Mouse (Mus musculus): ENCODE data around the gene Alkbh1. TPM values are rescaled to one million over a fixed set of nuclear protein-coding genes. Genes with fewer than 3 reads are reported as not detected.

Gene Alkbh1
- total and polyA plus RNA-seq, 3 experiments = 26.8 to 39.1 (median 37.3) TPM

DNA sequence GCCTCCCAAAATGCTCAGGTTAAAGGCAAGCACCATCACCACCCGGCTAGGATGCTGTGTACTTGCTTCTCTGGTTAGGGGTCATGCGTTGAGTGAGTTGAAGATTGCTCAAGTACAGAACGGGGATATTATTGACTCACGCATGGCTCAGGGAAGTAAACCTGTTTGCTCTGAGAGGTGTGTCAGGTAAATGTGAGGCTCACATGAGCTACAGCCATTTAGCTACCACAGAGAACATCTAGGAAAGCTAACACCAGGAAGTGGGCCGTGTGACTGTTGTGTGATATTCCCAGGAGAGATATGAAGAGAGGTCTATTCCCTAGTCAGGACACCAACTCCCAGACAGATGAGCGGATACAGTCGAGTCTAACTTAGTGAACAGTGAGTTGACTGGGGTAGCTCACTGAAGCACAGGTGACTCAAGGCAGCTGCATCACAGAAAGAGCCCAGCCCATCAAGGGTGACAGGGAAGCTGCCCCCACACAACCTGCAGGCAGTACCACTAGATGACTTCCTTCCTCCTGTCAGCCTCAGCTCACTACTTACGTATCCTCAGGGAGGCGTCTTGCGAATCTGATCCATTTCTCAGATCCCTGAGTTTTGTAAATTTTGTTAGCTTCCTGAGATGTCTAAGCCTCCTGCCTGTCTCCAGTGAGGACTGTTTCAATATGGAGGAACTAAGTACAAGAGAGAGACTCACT, 44.5 kb downstream of the Alkbh1 start:
- TF ChIP-seq ETS1 (conservative IDR thresholded peaks at IDR 0.05; ENCODE audit: low read depth, low read length) = no peak
- TF ChIP-seq CHD1 (IDR thresholded peaks at IDR 0.05; ENCODE audit: low read depth, low read length) = no peak
- no peak for TF ChIP-seq CTCF (conservative IDR thresholded peaks at IDR 0.05 in 1 of 2, IDR thresholded peaks at IDR 0.05 in 1 of 2; ENCODE audit: low read depth in 2 of 2, low read length in 2 of 2)
- TF ChIP-seq JUN (IDR thresholded peaks at IDR 0.05; ENCODE audit: insufficient read depth, low read depth, low read length) = no peak
- Histone ChIP-seq H3K36me3 (replicated peaks in 1 of 2; ENCODE audit: control insufficient read depth in 1 of 2, insufficient read depth in 1 of 2, low read length in 1 of 2) (no peaks in the 10 kb centered on the region), H3K79me2 (replicated peaks; ENCODE audit: control insufficient read depth, extremely low read depth, insufficient read depth, poor library complexity, severe bottlenecking) (no peaks in the 10 kb centered on the region), H3K27ac (ENCODE audit: insufficient read depth, low read depth) (no peak overlapping the region), H3K4me1 (ENCODE audit: control insufficient read depth in 1 of 2, insufficient read depth in 2 of 2) (peaks cover 4 to 7% of the 10 kb centered on the region in 2 experiments), H3K4me3 (replicated peaks in 1 of 3; ENCODE audit: low read depth in 2 of 3, low read length in 2 of 3, poor library complexity in 1 of 3) (no peak overlapping the region), H3K27me3 (replicated peaks) (peaks cover under 1% of the 10 kb centered on the region), H3K4me2 (ENCODE audit: insufficient read depth, low read depth, poor library complexity, severe bottlenecking) (no peak overlapping the region), H3K9me3 (replicated peaks; ENCODE audit: low read length) (no peaks in the 10 kb centered on the region), H3K9ac (ENCODE audit: insufficient read depth, low read depth) (no peak overlapping the region)
- in situ Hi-C loops (cut with MboI; ENCODE audit: low pct_ligation_motif_present, low pct_unique_long_range_greater_than_20kb, low sequenced_read_pairs) (no loop called here), dilution Hi-C loops (cut with MboI; ENCODE audit: extremely low pct_ligation_motif_present, extremely low pct_unique_long_range_greater_than_20kb, low sequenced_read_pairs) (no loop called here)
- DNase-seq (ENCODE audit: extremely low read depth) = no peak

DNA sequence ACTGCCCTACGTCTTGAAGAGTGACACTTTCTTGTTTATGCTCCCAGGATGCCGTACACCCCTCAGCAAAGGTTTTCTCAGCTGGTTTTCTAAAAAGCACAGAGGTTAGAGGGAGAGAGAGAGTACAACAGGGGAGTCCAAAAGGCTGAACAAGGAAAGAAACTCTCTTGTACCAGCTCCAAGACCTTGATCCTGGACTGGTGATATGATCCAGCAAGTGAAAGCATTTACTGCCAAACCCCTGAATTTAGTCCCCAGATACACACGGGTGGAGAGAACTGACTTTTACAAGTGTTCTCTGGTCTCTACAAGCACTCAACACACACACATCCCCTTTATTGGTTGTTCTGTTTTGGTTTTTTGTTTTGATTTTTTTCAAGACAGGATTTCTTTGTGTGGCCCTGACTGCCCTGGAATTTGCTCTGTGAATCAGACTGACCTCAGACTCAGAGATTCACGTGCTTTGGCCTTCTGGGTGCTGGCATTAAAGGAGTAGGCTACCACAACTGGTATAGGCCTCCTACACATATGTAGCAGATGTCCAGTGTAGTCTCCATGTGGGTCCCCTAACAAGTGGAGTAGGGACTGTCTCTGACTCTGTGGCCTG, 45.9 kb downstream of the Alkbh1 start:
- dilution Hi-C loops (cut with MboI; ENCODE audit: extremely low pct_ligation_motif_present, extremely low pct_unique_long_range_greater_than_20kb, low sequenced_read_pairs) = no loop called here

More for the DNA sequence above, 45.9 kb downstream of the Alkbh1 start:
- Histone ChIP-seq H3K79me2 (replicated peaks; ENCODE audit: control insufficient read depth, extremely low read depth, insufficient read depth, poor library complexity, severe bottlenecking) (no peaks in the 10 kb centered on the region), H3K27me3 (replicated peaks) (peaks cover 5% of the 10 kb centered on the region), H3K9me3 (replicated peaks; ENCODE audit: low read length) (no peaks in the 10 kb centered on the region), H3K4me3 (replicated peaks in 1 of 3; ENCODE audit: low read depth in 2 of 3, low read length in 2 of 3, poor library complexity in 1 of 3) (no peak overlapping the region), H3K36me3 (replicated peaks in 1 of 2; ENCODE audit: control insufficient read depth in 1 of 2, insufficient read depth in 1 of 2, low read length in 1 of 2) (no peaks in the 10 kb centered on the region), H3K4me1 (ENCODE audit: control insufficient read depth in 1 of 2, insufficient read depth in 2 of 2) (peaks cover 4 to 7% of the 10 kb centered on the region in 2 experiments), H3K9ac (ENCODE audit: insufficient read depth, low read depth) (no peak overlapping the region), H3K4me2 (ENCODE audit: insufficient read depth, low read depth, poor library complexity, severe bottlenecking) (no peak overlapping the region), H3K27ac (ENCODE audit: insufficient read depth, low read depth) (no peak overlapping the region)
- DNase-seq (ENCODE audit: extremely low read depth) = no peak
- TF ChIP-seq E2F4 (IDR thresholded peaks at IDR 0.05; ENCODE audit: insufficient replicate concordance, low read depth, low read length) (no peak), JUN (IDR thresholded peaks at IDR 0.05; ENCODE audit: insufficient read depth, low read depth, low read length) (no peak), HCFC1 (IDR thresholded peaks at IDR 0.05; ENCODE audit: low read depth, low read length) (no peak), UBTF (IDR thresholded peaks at IDR 0.05; ENCODE audit: low read depth, low read length) (no peak), SIN3A (IDR thresholded peaks at IDR 0.05; ENCODE audit: low read length) (no peak), EP300 (IDR thresholded peaks at IDR 0.05; ENCODE audit: low read length) (no peak), MEF2A (IDR thresholded peaks at IDR 0.05; ENCODE audit: borderline replicate concordance, low read depth, low read length) (no peak), IRF4 (IDR thresholded peaks at IDR 0.05; ENCODE audit: low read depth, low read length) (no peak), NELFE (IDR thresholded peaks at IDR 0.05; ENCODE audit: low read depth, low read length) (no peak), GABPA (IDR thresholded peaks at IDR 0.05; ENCODE audit: insufficient replicate concordance, low read depth, low read length) (no peak), USF2 (conservative IDR thresholded peaks at IDR 0.05; ENCODE audit: low read depth, low read length) (no peak), MXI1 (IDR thresholded peaks at IDR 0.05; ENCODE audit: low read depth, low read length) (no peak), SMC3 (IDR thresholded peaks at IDR 0.05; ENCODE audit: low read depth, low read length) (no peak), KAT2A (IDR thresholded peaks at IDR 0.05; ENCODE audit: insufficient replicate concordance, low read length) (no peak), ZMIZ1 (IDR thresholded peaks at IDR 0.05; ENCODE audit: low read depth, low read length) (no peak), ETS1 (conservative IDR thresholded peaks at IDR 0.05; ENCODE audit: low read depth, low read length) (no peak), JUND (conservative IDR thresholded peaks at IDR 0.05; ENCODE audit: low read depth, low read length) (no peak), TCF12 (IDR thresholded peaks at IDR 0.05; ENCODE audit: low read depth, low read length) (no peak), RCOR1 (conservative IDR thresholded peaks at IDR 0.05; ENCODE audit: low read depth, low read length) (no peak), CHD1 (IDR thresholded peaks at IDR 0.05; ENCODE audit: low read depth, low read length) (no peak)
- in situ Hi-C loops (cut with MboI; ENCODE audit: low pct_ligation_motif_present, low pct_unique_long_range_greater_than_20kb, low sequenced_read_pairs) = no loop called here
